Mouse (Mus musculus) adrenal gland, adult 10 weeks (tissue): ENCODE measurements around the gene B020011L13Rik. TPM values are rescaled to one million over a fixed set of nuclear protein-coding genes. Genes with fewer than 3 reads are reported as not detected.

Experiments
- polyA plus RNA-seq: library from polyadenylated mRNA; stranded (reverse); fragments of 350-450 nt; fragmentation: Illumina TruSeq; extraction: RNeasy Lipid Tissue Mini Kit (QIAGEN cat#74804); gene quantifications from one replicate; pipeline ENCODE4 v1.2.3, GENCODE M21; 2014; ENCODE audit warnings: low read depth, low replicate concordance

B020011L13Rik gene
- not detected for polyA plus RNA-seq

DNA sequence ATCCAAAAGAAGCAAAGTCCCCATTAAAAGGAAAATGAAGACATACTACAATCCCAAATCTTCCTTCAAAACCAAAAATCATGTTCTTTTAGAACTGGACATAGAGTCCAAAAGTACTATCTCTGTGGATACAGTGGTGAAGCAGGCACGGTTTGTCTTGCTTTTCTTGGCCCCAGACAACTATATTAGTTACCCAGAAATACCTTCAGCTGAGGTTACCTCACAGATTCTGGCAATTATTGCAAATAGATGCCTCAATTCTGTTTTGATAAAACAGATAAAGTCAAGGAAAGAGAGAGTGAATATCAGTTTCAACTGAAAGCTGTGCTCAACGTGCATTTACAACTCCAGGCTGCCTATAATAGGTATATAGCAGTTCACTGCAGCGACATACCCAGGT lies at the start of gene B020011L13Rik:
Gene B020011L13Rik (plus strand): TSS at position 301 of the 400 bp plus-strand sequence.

DNA sequence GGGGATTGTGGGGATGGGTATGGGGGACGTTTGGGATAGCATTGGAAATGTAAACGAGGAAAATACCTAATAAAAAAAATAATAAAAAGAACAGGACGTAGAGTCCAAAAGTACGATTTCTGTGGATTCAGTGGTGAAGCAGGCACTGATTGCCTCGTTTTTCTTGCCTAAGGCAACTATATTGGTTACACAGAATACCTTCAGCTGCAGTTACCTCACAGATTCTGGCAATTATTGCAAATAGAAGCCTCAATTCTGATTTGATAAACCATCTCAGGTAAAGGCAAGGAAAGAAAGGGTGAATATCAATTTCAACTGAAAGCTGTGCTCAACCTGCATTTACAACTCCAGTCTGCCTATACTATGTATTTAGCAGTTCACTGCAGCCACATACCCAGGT lies 48.8 kb downstream of the B020011L13Rik start, which contains the start of gene Gm28360:
Gene Gm28360 (plus strand): TSS at position 301 of the 400 bp plus-strand sequence.

Other genes starting within 250 kb of the B020011L13Rik start
- not detected for gene Gm28363, start 84.0 kb upstream of the B020011L13Rik start, polyA plus RNA-seq
- gene Gm28360, start 48.9 kb downstream of the B020011L13Rik start, polyA plus RNA-seq: not detected
- not detected for gene Gm28168, start 146.9 kb downstream of the B020011L13Rik start, polyA plus RNA-seq
- not detected for gene Gm7145, start 184.8 kb downstream of the B020011L13Rik start, polyA plus RNA-seq